Mouse (Mus musculus) myocyte (in vitro differentiated cells): ENCODE data around the gene Prlr. TPM values are rescaled to one million over a fixed set of nuclear protein-coding genes. Genes with fewer than 3 reads are reported as not detected.

Source experiments
- H3K27me3 ChIP-seq: one replicate; pipeline ENCODE4 v1.6.1; 2011; ENCODE audit not compliant: control insufficient read depth, insufficient read depth, insufficient read length
- H3K36me3 ChIP-seq: one replicate; pipeline ENCODE4 v1.6.1; 2011; ENCODE audit not compliant: control insufficient read depth, insufficient read depth
- H3K4me2 ChIP-seq: one replicate; pipeline ENCODE4 v1.6.1; 2011; ENCODE audit warnings: low read depth, control low read depth
- H3K4me3 ChIP-seq: one replicate; pipeline ENCODE4 v1.5.1; 2011; ENCODE audit warnings: mild to moderate bottlenecking, control low read depth, moderate library complexity
- H3K79me2 ChIP-seq: one replicate; pipeline ENCODE4 v1.6.1; 2011; ENCODE audit not compliant: control insufficient read depth, insufficient read depth
- H3ac ChIP-seq: one replicate; pipeline ENCODE4 v1.6.1; 2011; ENCODE audit not compliant: control insufficient read depth, insufficient read length
- CEBPB ChIP-seq: IDR thresholded peaks from 2 replicates; pipeline ENCODE4 v1.6.1; 2011; ENCODE audit warnings: mild to moderate bottlenecking, moderate library complexity; ENCODE audit not compliant: poor library complexity, insufficient read depth, severe bottlenecking
- E2F4 ChIP-seq: IDR thresholded peaks from one replicate; pipeline ENCODE4 v1.6.1; 2011; ENCODE audit warnings: mild to moderate bottlenecking, control low read depth, moderate library complexity; ENCODE audit not compliant: insufficient read depth
- MAX ChIP-seq: IDR thresholded peaks from one replicate; pipeline ENCODE4 v1.6.1; 2011; ENCODE audit warnings: low read depth, mild to moderate bottlenecking, control low read depth
- MYOD1 ChIP-seq, 3 experiments: IDR thresholded peaks; one replicate each; pipeline ENCODE4 v1.6.1; 2011; ENCODE audit warnings: control low read depth in 2 of 3, low read depth in 2 of 3, mild to moderate bottlenecking in 2 of 3, moderate library complexity in 1 of 3; ENCODE audit not compliant: insufficient read length in 2 of 3, control insufficient read depth in 1 of 3
- MYOG ChIP-seq, 3 experiments: IDR thresholded peaks; one replicate each; pipeline ENCODE4 v1.6.1; 2011; ENCODE audit warnings: control low read depth in 2 of 3, low read depth in 2 of 3, mild to moderate bottlenecking in 2 of 3; ENCODE audit not compliant: insufficient read length in 2 of 3, control insufficient read depth in 1 of 3, insufficient read depth in 1 of 3
- POLR2A ChIP-seq: IDR thresholded peaks from one replicate; pipeline ENCODE4 v1.6.1; 2011; ENCODE audit warnings: low read depth, mild to moderate bottlenecking, control low read depth, moderate library complexity; ENCODE audit not compliant: insufficient read length
- POLR2AphosphoS2 ChIP-seq: IDR thresholded peaks from one replicate; pipeline ENCODE4 v1.6.1; 2011; ENCODE audit warnings: low read depth, control low read depth; ENCODE audit not compliant: insufficient read length
- REST ChIP-seq: IDR thresholded peaks from one replicate; pipeline ENCODE4 v1.6.1; 2011; ENCODE audit warnings: mild to moderate bottlenecking, control low read depth, moderate library complexity; ENCODE audit not compliant: insufficient read depth, insufficient read length
- SRF ChIP-seq: IDR thresholded peaks from one replicate; pipeline ENCODE4 v1.6.1; 2011; ENCODE audit warnings: low read depth; ENCODE audit not compliant: control insufficient read depth, insufficient read length
- TCF12 ChIP-seq: IDR thresholded peaks from one replicate; pipeline ENCODE4 v1.6.1; 2011; ENCODE audit warnings: mild to moderate bottlenecking, control low read depth; ENCODE audit not compliant: poor library complexity, insufficient read depth, severe bottlenecking
- TCF3 ChIP-seq: IDR thresholded peaks from one replicate; pipeline ENCODE4 v1.6.1; 2011; ENCODE audit warnings: low read depth, control low read depth; ENCODE audit not compliant: insufficient read length
- USF1 ChIP-seq: IDR thresholded peaks from one replicate; pipeline ENCODE4 v1.6.1; 2011; ENCODE audit warnings: low read depth, mild to moderate bottlenecking, control low read depth, moderate library complexity
- polyA plus RNA-seq: library from polyadenylated mRNA; unstranded; fragments of >200 nt; fragmentation: generic; extraction: Trizol; gene quantifications from one replicate; pipeline ENCODE4 v1.2.1, GENCODE M21; 2012; ENCODE audit warnings: missing spikeins

Gene Prlr
- polyA plus RNA-seq, 1 experiment, result not detected

- Histone ChIP-seq H3K4me3 (no peak overlapping the region), H3K4me2 (no peak overlapping the region), H3K36me3 (no peaks in the 10 kb centered on the region), H3K79me2 (no peaks in the 10 kb centered on the region), H3ac (no peak overlapping the region), H3K27me3 (no peaks in the 10 kb centered on the region)
- no peak for TF ChIP-seq POLR2AphosphoS2
- TF ChIP-seq SRF, result no peak
- TF ChIP-seq MYOG (IDR thresholded peaks at IDR 0.05; ENCODE audit: control insufficient read depth in 1 of 3, insufficient read depth in 1 of 3, insufficient read length in 2 of 3, low read depth in 2 of 3), result no peak
- TF ChIP-seq REST, result no peak
- TF ChIP-seq USF1, result no peak
- TF ChIP-seq POLR2A, result no peak
- TF ChIP-seq TCF12, result no peak
- TF ChIP-seq E2F4, result no peak
- no peak for TF ChIP-seq TCF3
- TF ChIP-seq MAX, result no peak
These were observed 75.5 kb downstream of the Prlr start for GRCm38 (mm10) chr15:10252526-10252925.

- Histone ChIP-seq H3K79me2 (no peaks in the 10 kb centered on the region), H3ac (no peak overlapping the region), H3K4me3 (no peak overlapping the region), H3K27me3 (no peaks in the 10 kb centered on the region), H3K4me2 (no peak overlapping the region), H3K36me3 (no peaks in the 10 kb centered on the region)
- TF ChIP-seq USF1, result no peak
- TF ChIP-seq E2F4, result no peak
- TF ChIP-seq SRF, result no peak
- TF ChIP-seq REST, result no peak
These were observed 85.2 kb downstream of the Prlr start for GRCm38 (mm10) chr15:10262219-10262618.

GRCm38 (mm10) chr15:10262641-10263040 lies 85.6 kb downstream of the Prlr start:
- no peak overlapping the region for H3ac ChIP-seq
- no peak overlapping the region for H3K4me3 ChIP-seq
- no peaks in the 10 kb centered on the region for H3K79me2 ChIP-seq
- H3K4me2 ChIP-seq, result no peak overlapping the region
- TF ChIP-seq REST (no peak), TCF3 (no peak)
- no peaks in the 10 kb centered on the region for H3K27me3 ChIP-seq
- no peaks in the 10 kb centered on the region for H3K36me3 ChIP-seq

- H3K36me3 ChIP-seq, result no peaks in the 10 kb centered on the region
- TF ChIP-seq TCF12 (no peak), POLR2AphosphoS2 (no peak), MAX (no peak), TCF3 (no peak), MYOG (IDR thresholded peaks at IDR 0.05; ENCODE audit: control insufficient read depth in 1 of 3, insufficient read depth in 1 of 3, insufficient read length in 2 of 3, low read depth in 2 of 3) (no peak), POLR2A (no peak), MYOD1 (IDR thresholded peaks at IDR 0.05; ENCODE audit: control insufficient read depth in 1 of 3, insufficient read length in 2 of 3, low read depth in 2 of 3) (no peak), CEBPB (no peak), USF1 (no peak)
- no peak overlapping the region for H3ac ChIP-seq
- H3K4me3 ChIP-seq, result no peak overlapping the region
- H3K27me3 ChIP-seq, result no peaks in the 10 kb centered on the region
- no peaks in the 10 kb centered on the region for H3K79me2 ChIP-seq
- no peak overlapping the region for H3K4me2 ChIP-seq
These were observed 86.4 kb downstream of the Prlr start for GRCm38 (mm10) chr15:10263420-10263819.

- Histone ChIP-seq H3K27me3 (no peaks in the 10 kb centered on the region), H3K36me3 (no peaks in the 10 kb centered on the region), H3K4me3 (no peak overlapping the region), H3K4me2 (no peak overlapping the region), H3ac (no peak overlapping the region), H3K79me2 (no peaks in the 10 kb centered on the region)
- TF ChIP-seq USF1 (no peak), TCF3 (no peak), MYOD1 (IDR thresholded peaks at IDR 0.05; ENCODE audit: control insufficient read depth in 1 of 3, insufficient read length in 2 of 3, low read depth in 2 of 3) (no peak), MYOG (IDR thresholded peaks at IDR 0.05; ENCODE audit: control insufficient read depth in 1 of 3, insufficient read depth in 1 of 3, insufficient read length in 2 of 3, low read depth in 2 of 3) (no peak), TCF12 (no peak), SRF (no peak)
These were observed 87.8 kb downstream of the Prlr start for GRCm38 (mm10) chr15:10264885-10265284.

- H3K79me2 ChIP-seq, result no peaks in the 10 kb centered on the region
- no peak overlapping the region for H3K4me3 ChIP-seq
- H3K4me2 ChIP-seq, result no peak overlapping the region
- H3K27me3 ChIP-seq, result no peaks in the 10 kb centered on the region
- TF ChIP-seq MYOG (IDR thresholded peaks at IDR 0.05; ENCODE audit: control insufficient read depth in 1 of 3, insufficient read depth in 1 of 3, insufficient read length in 2 of 3, low read depth in 2 of 3), result no peak
- TF ChIP-seq MYOD1 (IDR thresholded peaks at IDR 0.05; ENCODE audit: control insufficient read depth in 1 of 3, insufficient read length in 2 of 3, low read depth in 2 of 3), result no peak
- no peak for TF ChIP-seq CEBPB
- no peak for TF ChIP-seq TCF12
- no peak for TF ChIP-seq POLR2AphosphoS2
- TF ChIP-seq TCF3, result no peak
- TF ChIP-seq REST, result no peak
- H3ac ChIP-seq, result no peak overlapping the region
- no peaks in the 10 kb centered on the region for H3K36me3 ChIP-seq
These were observed 90.2 kb downstream of the Prlr start for GRCm38 (mm10) chr15:10267251-10267650.
